Mouse (Mus musculus) lung, postnatal 0 days (tissue): ENCODE data around the gene Nbeal2. TPM values are rescaled to one million over a fixed set of nuclear protein-coding genes. Genes with fewer than 3 reads are reported as not detected.
"Not testable (repeated sequence)": the region's sequence is repeated elsewhere in the genome, so short reads cannot be mapped to it uniquely, and the experiment has no call there.

ENCODE experiments used
- ATAC-seq: fragments of 200-750 bp; cut with Nextera tagmentation; 2 replicates; pipeline ENCODE4 v1.8.0; 2017; ENCODE audit warnings: moderate library complexity
- DNase-seq: peaks from one replicate; pipeline ENCODE4 v3.0.0-alpha.2; 2016; ENCODE audit warnings: low spot score
- H3K27ac ChIP-seq: fragments of 300-500 bp; sonication (generic); 2 replicates; pipeline ENCODE4 v1.5.1; 2014; ENCODE audit warnings: antibody characterized with exemption, mild to moderate bottlenecking, low read length, mixed read lengths
- H3K27me3 ChIP-seq: fragments of 300-500 bp; sonication (generic); replicated peaks from 2 replicates; pipeline ENCODE4 v1.6.1; 2014; ENCODE audit warnings: low read length, mixed read lengths; ENCODE audit not compliant: insufficient read depth
- H3K36me3 ChIP-seq: fragments of 300-500 bp; sonication (generic); 2 replicates; pipeline ENCODE4 v1.6.1; 2014; ENCODE audit warnings: low read length, mixed read lengths; ENCODE audit not compliant: insufficient read depth
- H3K4me1 ChIP-seq: fragments of 300-500 bp; sonication (generic); 2 replicates; pipeline ENCODE4 v1.6.1; 2014; ENCODE audit warnings: antibody characterized with exemption, low read depth, low read length, mixed read lengths; ENCODE audit not compliant: insufficient read depth
- H3K4me2 ChIP-seq: fragments of 300-500 bp; sonication (generic); replicated peaks from 2 replicates; pipeline ENCODE4 v1.6.1; 2014; ENCODE audit warnings: low read depth, mild to moderate bottlenecking, low read length, moderate library complexity, mixed read lengths
- H3K4me3 ChIP-seq: fragments of 300-500 bp; sonication (generic); 2 replicates; pipeline ENCODE4 v1.5.1; 2014; ENCODE audit warnings: low read depth, low read length
- H3K9ac ChIP-seq: fragments of 300-500 bp; sonication (generic); replicated peaks from 2 replicates; pipeline ENCODE4 v1.6.1; 2014; ENCODE audit warnings: low read depth, mild to moderate bottlenecking
- H3K9me3 ChIP-seq: fragments of 300-500 bp; sonication (generic); 2 replicates; pipeline ENCODE4 v1.6.1; 2016; ENCODE audit warnings: low read length, mixed read lengths
- CTCF ChIP-seq: IDR thresholded peaks from 2 replicates; pipeline ENCODE4 v1.5.1; 2016; ENCODE audit warnings: antibody characterized with exemption, mild to moderate bottlenecking
- EP300 ChIP-seq: IDR thresholded peaks from 2 replicates; pipeline ENCODE4 v1.6.1; 2016; ENCODE audit warnings: antibody characterized with exemption, mild to moderate bottlenecking, control low read depth
- WGBS: fragments of 180-500 bp; shearing (Covaris S2); extraction: QIAGEN DNeasy Blood & Tissue Kit; methylation state at CpG from one replicate; pipeline ENCODE4 v1.1.7; 2014; 5-methylcytosine and 5-hydroxymethylcytosine counted together
- polyA plus RNA-seq: library from polyadenylated mRNA; unstranded; fragments of >200 nt; fragmentation: Nextera tagmentation; extraction: Ambion mirVana; gene quantifications from 2 replicates; pipeline ENCODE4 v1.2.1, GENCODE M21; 2015

The Nbeal2 gene
- polyA plus RNA-seq, 1 experiment from 2014 or later: 6.2 TPM

GRCm38 (mm10) chr9:110685187-110685586 is 31.2 kb upstream of the Nbeal2 start:
- H3K4me1 ChIP-seq: peaks cover 39% of the 10 kb centered on the region
- WGBS: 76% methylated on average over 8 of the region's 8 CpGs
- H3K9ac ChIP-seq: no peak overlapping the region; the same call in 1 of the 2 replicates
- DNase-seq: peak; percentile 54
- TF ChIP-seq CTCF (no peak), EP300 (no peak)
- no peak overlapping the region for H3K4me2 ChIP-seq
- H3K27me3 ChIP-seq: no peaks in the 10 kb centered on the region
- no peak overlapping the region for H3K4me3 ChIP-seq
- H3K9me3 ChIP-seq: no peaks in the 10 kb centered on the region
- no peak for ATAC-seq
- peaks cover under 1% of the 10 kb centered on the region; the same call in 1 of the 2 replicates for H3K36me3 ChIP-seq
- peak overlapping the region; percentile 98 for H3K27ac ChIP-seq

GRCm38 (mm10) chr9:110684100-110684831 is 30.3 kb upstream of the Nbeal2 start:
- Histone ChIP-seq H3K9ac (peak overlapping the region; percentile 6; the same call in 1 of the 2 replicates), H3K9me3 (no peaks in the 10 kb centered on the region), H3K4me2 (no peak overlapping the region), H3K4me1 (peaks cover 39% of the 10 kb centered on the region), H3K27ac (peak overlapping the region; percentile 98), H3K27me3 (no peaks in the 10 kb centered on the region), H3K36me3 (peaks cover 5% of the 10 kb centered on the region), H3K4me3 (no peak overlapping the region)
- ATAC-seq: peak; percentile 69
- DNase-seq: peak; percentile 97
- TF ChIP-seq EP300 (peak; percentile 58), CTCF (no peak)
- WGBS: 25% methylated on average over 6 of the region's 6 CpGs

- Histone ChIP-seq H3K9ac (no peak overlapping the region), H3K27ac (peak overlapping the region; percentile 98), H3K4me3 (no peak overlapping the region), H3K27me3 (no peaks in the 10 kb centered on the region), H3K4me2 (peak overlapping the region; percentile 5; the same call in 1 of the 2 replicates), H3K9me3 (no peaks in the 10 kb centered on the region), H3K36me3 (peaks cover 5% of the 10 kb centered on the region), H3K4me1 (peaks cover 39% of the 10 kb centered on the region)
- ATAC-seq (peak; percentile 84), DNase-seq (peak; percentile 90)
- TF ChIP-seq EP300 (peak; percentile 83), CTCF (no peak)
- 23% methylated on average over 4 of the region's 4 CpGs for WGBS
Observed at GRCm38 (mm10) chr9:110683574-110684099, 29.7 kb upstream of the Nbeal2 start.

GRCm38 (mm10) chr9:110682697-110683096 is 28.7 kb upstream of the Nbeal2 start:
- H3K4me2 ChIP-seq, H3K27me3 ChIP-seq, H3K4me3 ChIP-seq, H3K36me3 ChIP-seq, H3K9ac ChIP-seq, H3K9me3 ChIP-seq, ATAC-seq: not testable (repeated sequence)
- peak; percentile 49 for DNase-seq
- Histone ChIP-seq H3K27ac (peak overlapping the region; percentile 98), H3K4me1 (peaks cover 39% of the 10 kb centered on the region)
- 68% methylated on average over 3 of the region's 3 CpGs for WGBS

- 42% methylated on average over 5 of the region's 5 CpGs for WGBS
- Histone ChIP-seq H3K4me2 (no peak overlapping the region), H3K9ac (no peak overlapping the region), H3K4me3 (no peak overlapping the region), H3K27ac (peak overlapping the region; percentile 54), H3K4me1 (peaks cover 39% of the 10 kb centered on the region), H3K27me3 (no peaks in the 10 kb centered on the region), H3K36me3 (peaks cover 5% of the 10 kb centered on the region), H3K9me3 (no peaks in the 10 kb centered on the region)
- peak; percentile 67 for DNase-seq
- TF ChIP-seq CTCF (no peak), EP300 (no peak)
- ATAC-seq: no peak
Observed at GRCm38 (mm10) chr9:110682255-110682654, 28.3 kb upstream of the Nbeal2 start.

- Histone ChIP-seq H3K9ac (no peak overlapping the region), H3K9me3 (no peaks in the 10 kb centered on the region), H3K4me3 (no peak overlapping the region), H3K4me1 (peaks cover 39% of the 10 kb centered on the region), H3K4me2 (no peak overlapping the region), H3K27me3 (no peaks in the 10 kb centered on the region), H3K27ac (peak overlapping the region; percentile 54), H3K36me3 (peaks cover 5% of the 10 kb centered on the region)
- peak; percentile 42 for DNase-seq
- 64% methylated on average over 9 of the region's 9 CpGs for WGBS
- TF ChIP-seq EP300 (no peak), CTCF (no peak)
- ATAC-seq: no peak
Observed at GRCm38 (mm10) chr9:110681817-110682216, 27.9 kb upstream of the Nbeal2 start.
